Mouse (Mus musculus): ENCODE measurements around the gene 6720489N17Rik. TPM values are rescaled to one million over a fixed set of nuclear protein-coding genes. Genes with fewer than 3 reads are reported as not detected.
"Not testable (repeated sequence)": the region's sequence is repeated elsewhere in the genome, so short reads cannot be mapped to it uniquely, and the experiment has no call there.

6720489N17Rik gene
- polyA plus RNA-seq (2016; fragmentation: Nextera tagmentation; extraction: Ambion mirVana), result 9.9 and 11.5 TPM in 2 replicates

DNA sequence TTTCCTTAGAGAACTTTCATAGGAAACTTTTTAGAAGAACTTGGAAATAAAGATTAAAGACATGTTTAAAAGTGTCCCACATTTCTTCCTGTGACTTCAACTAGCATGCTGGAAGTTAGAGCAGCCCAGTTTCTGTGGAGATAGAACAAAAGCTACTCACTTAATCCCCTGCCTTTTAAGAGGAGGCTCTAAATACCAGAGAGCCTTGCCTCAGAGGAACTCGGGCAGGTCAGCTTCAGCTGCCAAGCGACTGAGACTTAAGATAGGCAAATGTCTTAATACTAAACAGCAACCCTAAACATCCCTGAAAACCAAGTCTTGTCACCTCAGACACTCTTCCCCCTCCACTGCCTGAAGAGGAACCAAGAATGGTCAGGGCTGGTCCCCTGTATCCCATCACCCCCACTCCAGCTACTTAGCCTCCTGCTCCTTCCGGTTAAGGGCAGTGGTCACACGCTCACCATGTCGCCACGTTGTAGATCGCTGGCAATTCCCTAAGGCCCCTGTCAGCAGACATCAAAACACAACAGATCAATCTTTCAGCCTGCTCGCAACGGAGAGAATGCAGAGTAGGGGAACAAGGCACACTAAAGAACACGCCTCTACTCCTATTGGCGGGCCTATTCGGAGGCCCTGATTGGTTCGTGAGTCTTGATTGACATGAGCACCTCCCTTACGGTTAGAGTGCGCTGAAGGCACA is at the start of gene 6720489N17Rik:
Gene 6720489N17Rik (minus strand): TSS at position 606 of the 700 bp plus-strand sequence.
- H3K4me3 ChIP-seq, result peak within 1 kb of the TSS; percentile 47
- peak; percentile 100 for ATAC-seq (ENCODE audit: low FRiP score)
- H3K27ac ChIP-seq; H3K9me3 ChIP-seq (replicated peaks); H3K4me1 ChIP-seq; H3K36me3 ChIP-seq; H3K27me3 ChIP-seq: not testable (repeated sequence)
- peak within 1 kb of the TSS; percentile 56 for H3K9ac ChIP-seq
- WGBS, result under 1% methylated on average over 15 of the region's 15 CpGs
- peak within 1 kb of the TSS; percentile 52 for H3K4me2 ChIP-seq (replicated peaks)

DNA sequence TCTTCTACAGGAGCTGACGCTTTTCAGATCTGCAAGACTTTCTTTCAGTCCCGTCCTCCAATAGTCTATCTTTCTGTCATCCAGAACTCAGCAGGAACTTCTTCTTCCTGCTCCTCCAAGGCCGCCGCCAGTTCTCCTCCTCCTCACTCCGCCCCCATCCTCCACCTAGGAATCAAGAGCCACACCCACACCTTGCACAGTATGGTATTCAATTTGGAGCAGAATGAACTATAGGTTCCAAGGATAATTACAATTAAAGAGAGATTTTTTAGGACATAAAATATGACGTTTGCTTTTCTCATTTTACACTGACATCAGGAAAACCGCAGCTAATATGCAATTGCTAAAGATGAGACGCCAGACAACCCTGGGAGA is 29.4 kb upstream of the 6720489N17Rik start:
- 22% methylated on average over 8 of the region's 8 CpGs for WGBS
- H3K9ac ChIP-seq, result peak overlapping the region; percentile 59; the same call in 1 of the 2 replicates
- H3K4me2 ChIP-seq (replicated peaks), result peak overlapping the region; percentile 52
- H3K9me3 ChIP-seq (replicated peaks), result peaks cover 4% of the 10 kb centered on the region; the same call in 1 of the 2 replicates
- peaks cover 2% of the 10 kb centered on the region; the same call in 1 of the 2 replicates for H3K36me3 ChIP-seq
- H3K4me1 ChIP-seq, result no peaks in the 10 kb centered on the region
- peak overlapping the region; percentile 44 for H3K4me3 ChIP-seq
- ATAC-seq (ENCODE audit: low FRiP score), result peak; percentile 94
- H3K27me3 ChIP-seq, result no peaks in the 10 kb centered on the region
- 0 out of 2 replicates have a peak overlapping the region, but pooled peaks have one; percentile 14 for H3K27ac ChIP-seq

DNA sequence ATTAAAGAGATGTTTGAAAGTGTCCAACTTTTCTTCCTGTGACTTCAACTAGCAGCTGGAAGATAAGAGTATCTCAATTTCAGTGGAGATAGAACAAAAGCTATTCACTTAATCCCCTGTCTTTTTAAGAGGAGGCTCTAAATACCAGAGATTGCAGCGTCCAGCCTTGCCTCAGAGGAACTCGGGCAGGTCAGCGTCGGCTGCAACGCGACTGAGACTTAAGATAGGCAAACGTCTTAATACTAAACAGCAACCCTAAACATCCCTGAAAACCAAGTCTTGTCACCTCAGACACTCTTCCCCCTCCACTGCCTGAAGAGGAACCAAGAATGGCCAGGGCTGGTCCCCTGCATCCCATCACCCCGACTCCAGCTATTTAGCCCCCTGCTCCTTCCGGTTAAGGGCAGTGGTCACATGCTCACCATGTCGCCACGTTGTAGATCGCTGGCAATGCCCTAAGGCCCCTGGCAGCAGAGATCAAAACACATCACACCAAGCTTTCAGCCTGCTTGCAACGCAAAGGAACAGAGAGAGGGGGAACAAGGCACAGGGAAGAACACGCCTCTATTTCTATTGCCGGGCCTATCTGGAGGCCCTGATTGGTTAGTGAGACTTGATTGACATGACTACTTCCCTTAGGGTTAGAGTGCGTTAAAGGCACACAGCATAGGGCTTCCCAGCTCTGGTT is 28.8 kb upstream of the 6720489N17Rik start:
- peak; percentile 100 for ATAC-seq (ENCODE audit: low FRiP score)
- H3K27me3 ChIP-seq; H3K36me3 ChIP-seq; H3K4me1 ChIP-seq; H3K9me3 ChIP-seq (replicated peaks): not testable (repeated sequence)
- WGBS, result 2% methylated on average over 16 of the region's 16 CpGs
- Histone ChIP-seq H3K27ac (0 out of 2 replicates have a peak overlapping the region, but pooled peaks have one; percentile 14), H3K4me3 (peak overlapping the region; percentile 44), H3K9ac (peak overlapping the region; percentile 59), H3K4me2 (replicated peaks) (peak overlapping the region; percentile 52)

DNA sequence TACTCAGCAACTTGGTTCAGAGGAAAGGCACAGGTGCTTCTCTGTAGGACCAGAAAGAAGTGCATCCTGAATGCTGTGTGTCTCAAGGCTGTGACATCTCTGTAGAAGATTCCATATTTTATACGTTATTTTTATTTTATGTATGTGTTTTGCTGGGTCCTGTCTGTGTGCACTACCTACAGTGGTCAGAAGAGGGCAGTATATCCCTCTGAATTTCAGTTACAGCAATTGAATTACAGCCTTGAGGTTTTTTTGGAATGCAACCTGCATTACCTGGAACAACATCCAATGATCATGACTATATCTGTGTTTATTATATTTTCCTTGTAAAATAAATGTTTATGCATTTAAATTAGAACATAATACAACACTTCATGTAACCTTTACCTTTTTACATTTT is 3.1 kb upstream of the 6720489N17Rik start:
- not testable (repeated sequence) for H3K4me1 ChIP-seq; H3K4me3 ChIP-seq; H3K36me3 ChIP-seq; H3K9me3 ChIP-seq (replicated peaks); H3K9ac ChIP-seq; H3K27ac ChIP-seq; H3K4me2 ChIP-seq (replicated peaks); H3K27me3 ChIP-seq; ATAC-seq (ENCODE audit: low FRiP score)
- WGBS, result 54% methylated on average over 1 of the region's 1 CpGs

DNA sequence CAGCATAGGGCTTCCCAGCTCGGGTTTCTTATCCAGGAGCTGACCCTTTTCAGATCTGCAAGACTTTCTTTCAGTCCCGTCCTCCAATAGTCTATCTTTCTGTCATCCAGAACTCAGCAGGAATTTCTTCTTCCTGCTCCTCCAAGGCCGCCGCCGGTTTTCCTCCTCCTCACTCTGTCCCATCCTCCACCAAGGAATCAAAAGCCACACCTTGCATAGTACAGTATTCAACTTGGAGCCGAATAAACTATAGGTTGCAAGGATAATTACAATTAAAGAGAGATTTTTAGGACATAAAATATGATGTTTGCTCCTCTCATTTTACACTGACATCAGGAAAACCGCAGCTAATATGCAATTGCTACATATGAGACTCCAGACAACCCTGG is 289 bp upstream of the 6720489N17Rik start:
- Histone ChIP-seq H3K4me2 (replicated peaks) (peak overlapping the region; percentile 52), H3K9ac (0 out of 2 replicates have a peak overlapping the region, but pooled peaks have one; percentile 45), H3K4me3 (peak overlapping the region; percentile 47)
- peak; percentile 90 for ATAC-seq (ENCODE audit: low FRiP score)
- H3K9me3 ChIP-seq (replicated peaks); H3K27ac ChIP-seq; H3K36me3 ChIP-seq; H3K27me3 ChIP-seq; H3K4me1 ChIP-seq: not testable (repeated sequence)
- WGBS, result 5% methylated on average over 7 of the region's 7 CpGs

DNA sequence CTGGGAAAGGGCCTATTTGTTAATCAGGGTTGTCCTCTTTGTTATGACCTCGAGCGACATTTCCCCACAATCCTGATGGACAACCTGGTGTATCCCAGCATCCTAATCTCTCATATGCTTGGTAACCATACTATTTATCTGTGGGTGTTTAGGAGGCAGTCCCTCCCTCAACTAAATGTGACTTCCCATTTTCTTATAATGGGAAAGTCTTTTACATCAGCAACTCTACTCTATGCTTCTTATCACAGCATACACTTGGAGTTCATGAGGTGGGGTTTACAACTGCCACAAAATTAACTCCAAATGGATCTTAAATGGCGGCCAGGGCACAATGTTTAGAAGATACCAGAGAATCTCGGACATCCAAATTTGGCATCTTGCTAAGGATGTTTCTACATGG is 6.5 kb downstream of the 6720489N17Rik start:
- not testable (repeated sequence) for H3K4me1 ChIP-seq; H3K27me3 ChIP-seq; ATAC-seq (ENCODE audit: low FRiP score); H3K4me2 ChIP-seq (replicated peaks); H3K27ac ChIP-seq; H3K4me3 ChIP-seq; H3K9ac ChIP-seq; H3K36me3 ChIP-seq
- WGBS, result 94% methylated on average over 4 of the region's 4 CpGs
- peaks cover 18% of the 10 kb centered on the region; the same call in 1 of the 2 replicates for H3K9me3 ChIP-seq (replicated peaks)

DNA sequence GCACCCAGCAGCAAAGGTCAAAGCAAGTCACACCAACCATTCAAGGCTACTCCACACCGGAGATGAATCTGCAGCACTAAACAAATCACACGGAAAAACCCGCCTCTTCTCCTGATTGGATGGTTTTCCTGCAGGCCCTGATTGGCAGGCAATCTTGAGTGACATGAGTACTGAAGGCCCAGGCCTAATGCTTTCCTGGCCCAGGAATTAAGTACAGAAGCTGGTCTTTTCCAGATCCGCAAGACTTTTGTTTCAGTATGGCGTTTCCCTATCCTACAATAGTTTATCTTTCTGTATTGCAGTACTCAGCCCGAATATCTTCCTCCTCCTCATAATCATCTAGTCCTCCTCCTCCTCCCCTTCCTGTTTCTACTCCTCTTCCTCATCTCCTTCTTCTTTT is 52.9 kb downstream of the 6720489N17Rik start, which contains the start of gene Zfp934:
Gene Zfp934 (minus strand): TSS at position 101 of the 400 bp plus-strand sequence.
- not testable (repeated sequence) for H3K4me1 ChIP-seq; H3K27ac ChIP-seq; H3K4me3 ChIP-seq; H3K9me3 ChIP-seq (replicated peaks); ATAC-seq (ENCODE audit: low FRiP score); H3K9ac ChIP-seq; H3K36me3 ChIP-seq; H3K27me3 ChIP-seq; H3K4me2 ChIP-seq (replicated peaks)
- 88% methylated on average over 3 of the region's 6 CpGs for WGBS

DNA sequence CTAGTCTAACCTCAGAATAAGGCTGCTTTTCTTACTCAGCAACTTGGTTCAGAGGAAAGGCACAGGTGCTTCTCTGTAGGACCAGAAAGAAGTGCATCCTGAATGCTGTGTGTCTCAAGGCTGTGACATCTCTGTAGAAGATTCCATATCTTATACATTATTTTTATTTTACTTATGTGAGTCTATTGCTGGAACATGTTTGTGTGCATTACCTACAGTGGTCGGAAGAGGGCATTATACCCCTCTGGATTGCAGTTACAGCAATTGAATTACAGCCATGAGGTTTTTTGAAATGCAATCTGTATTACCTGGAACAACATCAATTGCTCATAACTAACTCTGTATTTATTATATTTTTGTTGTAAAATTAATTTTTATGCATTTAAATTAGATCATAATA is 62.3 kb downstream of the 6720489N17Rik start:
- not testable (repeated sequence) for H3K27me3 ChIP-seq; H3K4me1 ChIP-seq; H3K9ac ChIP-seq; ATAC-seq (ENCODE audit: low FRiP score); H3K27ac ChIP-seq; H3K36me3 ChIP-seq; H3K4me2 ChIP-seq (replicated peaks); H3K9me3 ChIP-seq (replicated peaks); H3K4me3 ChIP-seq
- WGBS, result 33% methylated on average over 1 of the region's 1 CpGs

DNA sequence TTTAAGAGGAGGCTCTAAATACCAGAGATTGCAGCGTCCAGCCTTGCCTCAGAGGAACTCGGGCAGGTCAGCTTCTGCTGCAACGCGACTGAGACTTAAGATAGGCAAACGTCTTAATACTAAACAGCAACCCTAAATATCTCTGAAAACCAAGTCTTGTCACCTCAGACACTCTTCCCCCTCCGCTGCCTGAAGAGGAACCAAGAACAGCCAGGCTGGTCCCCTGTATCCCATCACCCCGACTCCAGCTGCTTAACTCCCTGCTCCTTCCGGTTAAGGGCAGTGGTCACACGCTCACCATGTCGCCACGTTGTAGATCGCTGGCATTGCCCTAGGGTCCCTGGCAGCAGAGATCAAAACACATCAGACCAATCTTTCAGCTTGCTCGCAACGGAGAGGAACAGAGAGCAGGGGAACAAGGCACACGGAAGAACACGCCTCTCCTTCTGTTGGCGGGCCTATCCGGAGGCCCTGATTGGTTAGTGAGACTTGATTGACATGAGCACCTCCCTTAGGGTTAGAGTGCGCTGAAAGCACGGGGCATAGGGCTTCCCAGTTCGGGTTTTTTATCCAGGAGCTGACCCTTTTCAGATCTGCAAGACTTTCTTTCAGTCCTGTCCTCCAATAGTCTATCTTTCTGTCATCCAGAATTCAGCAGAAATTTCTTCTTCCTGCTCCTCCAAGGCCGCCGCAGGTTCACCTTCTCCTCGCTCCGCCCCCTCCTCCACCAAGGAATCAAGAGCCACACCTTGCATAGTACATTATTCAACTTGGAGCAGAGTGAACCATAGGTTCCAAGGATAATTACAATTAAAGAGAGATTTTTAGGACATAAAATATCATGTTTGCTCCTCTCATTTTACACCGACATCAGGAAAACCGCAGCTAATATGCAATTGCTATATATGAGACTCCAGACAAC is 65.5 kb downstream of the 6720489N17Rik start, which contains the start of gene Zfp935:
Gene Zfp935 (minus strand): TSS at position 323 of the 922 bp plus-strand sequence.
- not testable (repeated sequence) for ATAC-seq (ENCODE audit: low FRiP score); H3K27me3 ChIP-seq; H3K4me1 ChIP-seq; H3K27ac ChIP-seq
- Histone ChIP-seq H3K36me3 (peaks cover 17% of the 10 kb centered on the region), H3K9ac (peak within 1 kb of the TSS; percentile 67), H3K9me3 (replicated peaks) (peaks cover 16% of the 10 kb centered on the region), H3K4me2 (replicated peaks) (peak within 1 kb of the TSS; percentile 49), H3K4me3 (peak within 1 kb of the TSS; percentile 45)
- WGBS, result 7% methylated on average over 27 of the region's 27 CpGs
